Mouse (Mus musculus) hindbrain, postnatal 0 days (tissue): ENCODE measurements around the gene Saa4. TPM values are rescaled to one million over a fixed set of nuclear protein-coding genes. Genes with fewer than 3 reads are reported as not detected.
"Not testable (repeated sequence)": the region's sequence is repeated elsewhere in the genome, so short reads cannot be mapped to it uniquely, and the experiment has no call there.

Experiments
- ATAC-seq: fragments of 200-750 bp; cut with Nextera tagmentation; 2 replicates; pipeline ENCODE4 v1.8.0; 2017; ENCODE audit warnings: mild to moderate bottlenecking, moderate TSS enrichment, moderate library complexity
- DNase-seq: peaks from one replicate; pipeline ENCODE4 v3.0.0-alpha.2; 2015; ENCODE audit warnings: low spot score
- H3K27ac ChIP-seq: fragments of 300-500 bp; sonication (generic); 2 replicates; pipeline ENCODE4 v1.5.1; 2014; ENCODE audit warnings: mild to moderate bottlenecking
- H3K27me3 ChIP-seq: fragments of 300-500 bp; sonication (generic); 2 replicates; pipeline ENCODE4 v1.6.1; 2014; ENCODE audit warnings: low read length, mixed read lengths; ENCODE audit not compliant: insufficient read depth
- H3K36me3 ChIP-seq: fragments of 300-500 bp; sonication (generic); 2 replicates; pipeline ENCODE4 v1.6.1; 2014; ENCODE audit warnings: low read length, mixed read lengths; ENCODE audit not compliant: insufficient read depth
- H3K4me1 ChIP-seq: fragments of 300-500 bp; sonication (generic); 2 replicates; pipeline ENCODE4 v1.6.1; 2014; ENCODE audit warnings: antibody characterized with exemption, low read length, mixed read lengths; ENCODE audit not compliant: insufficient read depth
- H3K4me2 ChIP-seq: fragments of 300-500 bp; sonication (generic); 2 replicates; pipeline ENCODE4 v1.6.1; 2014; ENCODE audit warnings: low read depth, mild to moderate bottlenecking, low read length, moderate library complexity, mixed read lengths
- H3K4me3 ChIP-seq: fragments of 300-500 bp; sonication (generic); 2 replicates; pipeline ENCODE4 v1.5.1; 2014; ENCODE audit warnings: low read length
- H3K9ac ChIP-seq: fragments of 300-500 bp; sonication (generic); replicated peaks from 2 replicates; pipeline ENCODE4 v1.6.1; 2014; ENCODE audit warnings: mild to moderate bottlenecking, low read length, moderate library complexity, mixed read lengths
- H3K9me3 ChIP-seq: fragments of 300-500 bp; sonication (generic); 2 replicates; pipeline ENCODE4 v1.6.1; 2016; ENCODE audit warnings: low read length, mixed read lengths
- CTCF ChIP-seq: IDR thresholded peaks from 2 replicates; pipeline ENCODE4 v1.5.1; 2016; ENCODE audit warnings: antibody characterized with exemption, control low read depth, low read depth
- WGBS: fragments of 180-500 bp; shearing (Covaris S2); extraction: QIAGEN DNeasy Blood & Tissue Kit; methylation state at CpG from one replicate; pipeline ENCODE4 v1.1.7; 2014; 5-methylcytosine and 5-hydroxymethylcytosine counted together
- polyA plus RNA-seq: library from polyadenylated mRNA; unstranded; fragments of >200 nt; fragmentation: Nextera tagmentation; extraction: Ambion mirVana; gene quantifications from 2 replicates; pipeline ENCODE4 v1.2.1, GENCODE M21; 2015
- total RNA-seq: library from RNA; depleted of rRNA; stranded (reverse); fragments of >200 nt; gene quantifications from 2 replicates; pipeline ENCODE4 v1.2.3, GENCODE M21; 2014; rRNA removed

Saa4 gene
- total and polyA plus RNA-seq, 2 experiments from 2014 or later: not detected

DNA sequence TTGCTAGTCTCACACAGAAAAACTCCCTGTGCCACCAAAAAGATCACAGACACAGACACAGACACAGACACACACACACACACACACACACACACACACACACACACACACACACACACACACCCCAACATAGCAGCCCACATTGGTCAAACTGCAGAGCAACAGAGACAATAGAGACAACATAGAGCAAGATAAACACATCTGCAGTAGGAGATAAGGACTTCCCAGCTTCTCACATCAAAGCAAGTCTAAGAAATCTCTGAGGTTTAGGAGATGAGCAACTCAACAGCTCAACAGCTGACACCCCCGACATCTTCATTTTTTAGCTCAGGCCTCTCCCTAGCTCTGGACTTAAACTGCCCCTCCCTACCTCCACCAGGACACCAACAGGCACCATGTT, 35.6 kb downstream of the Saa4 start:
- WGBS: 93% methylated on average over 1 of the region's 1 CpGs
- no peak for TF ChIP-seq CTCF
- Histone ChIP-seq H3K36me3 (peaks cover 34% of the 10 kb centered on the region), H3K27me3 (no peaks in the 10 kb centered on the region), H3K9me3 (no peaks in the 10 kb centered on the region), H3K4me2 (no peak overlapping the region), H3K9ac (no peak overlapping the region), H3K27ac (no peak overlapping the region), H3K4me1 (no peaks in the 10 kb centered on the region), H3K4me3 (no peak overlapping the region)
- no peak for ATAC-seq
- no peak for DNase-seq

- Histone ChIP-seq H3K36me3 (peaks cover 32% of the 10 kb centered on the region; the same call in 1 of the 2 replicates), H3K4me3 (no peak overlapping the region), H3K9me3 (no peaks in the 10 kb centered on the region), H3K4me1 (no peaks in the 10 kb centered on the region), H3K9ac (no peak overlapping the region), H3K27me3 (no peaks in the 10 kb centered on the region), H3K27ac (no peak overlapping the region), H3K4me2 (no peak overlapping the region)
- DNase-seq: no peak
- ATAC-seq: no peak
- 91% methylated on average over 5 of the region's 5 CpGs for WGBS
- no peak for TF ChIP-seq CTCF
Measured at GRCm38 (mm10) chr7:46686827-46687226, 45.6 kb downstream of the Saa4 start.

DNA sequence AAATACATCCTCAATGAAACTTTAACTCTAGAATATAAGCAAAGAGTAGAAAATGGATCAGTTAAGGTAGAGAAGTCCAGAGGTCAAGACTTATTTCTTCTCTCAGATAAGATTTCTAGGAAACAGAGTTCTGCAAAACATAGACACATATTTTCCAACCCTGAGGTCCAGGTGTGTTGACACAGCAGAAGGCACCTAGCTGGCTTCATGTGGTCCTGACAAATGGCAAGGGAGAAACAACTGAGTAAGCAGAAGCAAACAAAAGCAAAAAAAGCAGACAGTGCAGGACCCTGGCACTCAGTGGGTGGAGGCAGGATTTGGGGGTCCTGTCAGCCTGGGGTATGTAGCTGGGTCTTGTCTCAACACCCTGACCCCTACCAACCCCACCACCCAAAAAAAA, 51.7 kb downstream of the Saa4 start:
- no peaks in the 10 kb centered on the region for H3K9me3 ChIP-seq
- no peak overlapping the region for H3K4me3 ChIP-seq
- no peaks in the 10 kb centered on the region; the same call in 1 of the 2 replicates for H3K4me1 ChIP-seq
- H3K4me2 ChIP-seq: no peak overlapping the region
- H3K27ac ChIP-seq: no peak overlapping the region
- H3K27me3 ChIP-seq: no peaks in the 10 kb centered on the region
- no peak for TF ChIP-seq CTCF
- no peak overlapping the region for H3K9ac ChIP-seq
- ATAC-seq (no peak), DNase-seq (no peak)
- H3K36me3 ChIP-seq: no peaks in the 10 kb centered on the region

DNA sequence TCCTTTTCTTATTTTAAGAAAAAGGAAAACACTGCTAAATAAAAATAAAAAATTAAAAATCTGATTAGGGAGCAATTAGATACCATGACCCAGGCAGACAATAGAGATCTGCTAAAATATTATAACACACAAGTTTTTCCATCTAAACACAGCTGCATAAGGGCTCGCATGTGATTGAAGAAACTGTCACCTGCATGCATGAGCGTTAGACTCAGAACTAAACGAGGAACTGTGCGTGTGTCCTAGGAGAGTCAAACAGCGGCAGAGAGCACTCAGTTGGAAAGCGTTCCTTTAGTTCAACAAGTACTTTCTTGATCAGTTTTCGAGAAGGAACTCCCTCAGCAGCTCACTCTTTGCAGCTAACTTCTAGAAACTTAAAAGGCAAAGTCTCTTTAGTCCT, 53.4 kb downstream of the Saa4 start:
- not testable (repeated sequence) for ATAC-seq, H3K9ac ChIP-seq, H3K4me3 ChIP-seq, H3K27me3 ChIP-seq, H3K4me2 ChIP-seq, H3K36me3 ChIP-seq, H3K4me1 ChIP-seq, DNase-seq, H3K27ac ChIP-seq, H3K9me3 ChIP-seq
- 81% methylated on average over 7 of the region's 7 CpGs for WGBS

DNA sequence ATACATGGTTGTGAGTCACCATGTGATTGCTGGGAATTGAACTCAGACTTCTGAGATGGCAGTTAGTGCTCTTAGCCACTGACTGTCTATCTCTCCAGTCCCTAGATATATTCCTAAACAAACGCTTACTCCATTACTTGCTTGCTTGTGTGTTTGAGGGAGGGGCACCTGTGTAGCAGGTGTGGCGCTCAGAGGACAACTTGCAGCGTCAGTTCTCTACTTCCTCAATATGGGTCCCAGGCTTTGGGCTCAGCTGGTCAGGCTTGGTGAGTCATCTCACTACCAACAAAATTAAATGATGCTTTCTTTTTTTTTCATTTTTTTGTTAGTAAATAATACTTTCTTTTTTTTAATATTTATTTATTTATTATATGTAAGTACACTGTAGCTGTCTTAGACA, 54.0 kb downstream of the Saa4 start:
- H3K4me1 ChIP-seq: no peaks in the 10 kb centered on the region; the same call in 1 of the 2 replicates
- H3K9ac ChIP-seq: no peak overlapping the region
- H3K27me3 ChIP-seq: no peaks in the 10 kb centered on the region
- H3K4me2 ChIP-seq: no peak overlapping the region
- no peak for TF ChIP-seq CTCF
- no peak overlapping the region for H3K4me3 ChIP-seq
- no peak for DNase-seq
- H3K27ac ChIP-seq: no peak overlapping the region
- H3K36me3 ChIP-seq: no peaks in the 10 kb centered on the region
- H3K9me3 ChIP-seq: no peaks in the 10 kb centered on the region
- WGBS: 91% methylated on average over 3 of the region's 3 CpGs
- no peak for ATAC-seq

Other genes starting within 250 kb of the Saa4 start
- gene Sergef, start 92.8 kb downstream of the Saa4 start, total RNA-seq: 41.8 and 53.5 TPM in 2 replicates
- 45.6 and 48.0 TPM in 2 replicates for gene Sergef, start 92.8 kb downstream of the Saa4 start, polyA plus RNA-seq
- gene Tph1, start 60.1 kb downstream of the Saa4 start, total RNA-seq: 0.73 and 1.0 TPM in 2 replicates
- gene Tph1, start 60.1 kb downstream of the Saa4 start, polyA plus RNA-seq: 0.73 and 0.98 TPM in 2 replicates
- 12.2 and 14.4 TPM in 2 replicates for gene Saal1, start 21.9 kb downstream of the Saa4 start, total RNA-seq
- 13.0 and 13.4 TPM in 2 replicates for gene Saal1, start 21.9 kb downstream of the Saa4 start, polyA plus RNA-seq
- 0.54 TPM in 1 of 2 replicates, not detected in the other for gene Saa3, start 16.9 kb downstream of the Saa4 start, total RNA-seq
- gene Saa3, start 16.9 kb downstream of the Saa4 start, polyA plus RNA-seq: 0.36 and 0.43 TPM in 2 replicates
- gene Saa1, start 10.4 kb upstream of the Saa4 start, total RNA-seq: not detected in 2 replicates
- gene Saa1, start 10.4 kb upstream of the Saa4 start, polyA plus RNA-seq: 0.32 and 0.43 TPM in 2 replicates
- 0.05 TPM in 1 of 2 replicates, not detected in the other for gene Saa2, start 19.2 kb upstream of the Saa4 start, total RNA-seq
- 0.39 and 1.1 TPM in 2 replicates for gene Saa2, start 19.2 kb upstream of the Saa4 start, polyA plus RNA-seq
- gene Hps5, start 63.5 kb upstream of the Saa4 start, total RNA-seq: 20.3 and 21.6 TPM in 2 replicates
- 8.9 and 9.8 TPM in 2 replicates for gene Hps5, start 63.5 kb upstream of the Saa4 start, polyA plus RNA-seq
- 26.5 and 26.6 TPM in 2 replicates for gene Gtf2h1, start 63.5 kb upstream of the Saa4 start, total RNA-seq
- 36.2 and 39.2 TPM in 2 replicates for gene Gtf2h1, start 63.5 kb upstream of the Saa4 start, polyA plus RNA-seq
- gene Ldha, start 108.9 kb upstream of the Saa4 start, total RNA-seq: 424 and 467 TPM in 2 replicates
- gene Ldha, start 108.9 kb upstream of the Saa4 start, polyA plus RNA-seq: 747 and 766 TPM in 2 replicates
- not detected in 2 replicates for gene Ldhc, start 128.6 kb upstream of the Saa4 start, total RNA-seq
- 0.15 and 0.26 TPM in 2 replicates for gene Ldhc, start 128.6 kb upstream of the Saa4 start, polyA plus RNA-seq
- 83.7 and 105 TPM in 2 replicates for gene Tsg101, start 187.4 kb upstream of the Saa4 start, total RNA-seq
- gene Tsg101, start 187.4 kb upstream of the Saa4 start, polyA plus RNA-seq: 272 and 279 TPM in 2 replicates
- 8.4 and 10.1 TPM in 2 replicates for gene Uevld, start 225.9 kb upstream of the Saa4 start, total RNA-seq
- 5.0 and 5.4 TPM in 2 replicates for gene Uevld, start 225.9 kb upstream of the Saa4 start, polyA plus RNA-seq